Mouse (Mus musculus): ENCODE data around the gene Git1.
A peak's percentile ranks its signal among the peaks of the same experiment; 100 is the strongest.

DNA sequence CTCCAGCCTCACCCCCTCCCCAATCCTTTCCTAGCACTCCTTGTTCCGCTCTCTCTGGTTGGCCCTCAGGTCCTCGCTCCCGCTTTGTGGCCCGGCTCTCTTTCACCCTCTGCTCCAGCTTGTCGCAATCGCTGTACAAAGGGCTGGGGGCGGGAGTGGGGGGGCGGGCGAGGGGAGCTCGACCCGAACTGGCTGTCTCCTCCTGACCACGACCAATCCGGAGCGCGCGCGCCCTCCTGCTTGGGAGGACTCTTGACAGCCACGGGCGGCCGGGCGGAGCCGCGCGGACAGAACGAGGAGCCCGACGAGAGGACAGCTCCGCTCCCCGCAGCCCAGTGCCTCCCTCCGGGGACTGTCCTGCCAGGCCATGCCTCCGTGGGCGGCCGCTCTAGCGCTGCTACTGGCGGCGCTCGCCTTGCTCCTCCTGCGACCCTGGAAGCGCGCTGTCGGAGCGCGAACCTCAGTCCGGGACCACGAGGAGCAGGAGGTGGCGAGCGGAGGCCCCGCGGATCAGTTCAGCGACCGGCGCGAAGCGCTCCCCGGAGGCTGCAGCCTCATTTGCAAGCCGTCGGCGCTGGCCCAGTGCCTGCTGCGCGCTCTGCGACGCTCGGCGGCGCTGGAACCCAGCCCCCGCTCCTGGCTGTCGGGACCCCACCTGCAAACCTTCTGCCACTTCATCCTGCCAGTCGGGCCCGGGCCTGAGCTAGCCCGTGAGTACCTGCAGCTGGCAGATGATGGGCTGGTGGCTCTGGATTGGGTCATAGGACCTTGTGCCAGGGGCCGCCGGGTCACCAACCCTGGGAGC lies 21.7 kb downstream of the Git1 start, which contains the start of gene Abhd15:
- no peak; the same call in 1 of the 2 replicates for TF ChIP-seq POLR2A (IDR thresholded peaks at IDR 0.05; ENCODE audit: control insufficient read depth, extremely low read depth, insufficient read depth, low read length, poor library complexity)
- 0 out of 2 replicates have a peak, but pooled peaks have one; percentile 1 for TF ChIP-seq CTCF (IDR thresholded peaks at IDR 0.05; ENCODE audit: borderline replicate concordance, control insufficient read depth, extremely low read depth, insufficient read depth, low read length, poor library complexity)

All from thymus, adult 2 months (tissue).